Mouse (Mus musculus) myocyte (in vitro differentiated cells): ENCODE data around the gene Olfr802. TPM values are rescaled to one million over a fixed set of nuclear protein-coding genes. Genes with fewer than 3 reads are reported as not detected.

Experiments used
- H3K27me3 ChIP-seq: one replicate; pipeline ENCODE4 v1.6.1; 2011; ENCODE audit not compliant: control insufficient read depth, insufficient read depth, insufficient read length
- H3K36me3 ChIP-seq: one replicate; pipeline ENCODE4 v1.6.1; 2011; ENCODE audit not compliant: control insufficient read depth, insufficient read depth
- H3K4me2 ChIP-seq: one replicate; pipeline ENCODE4 v1.6.1; 2011; ENCODE audit warnings: low read depth, control low read depth
- H3K4me3 ChIP-seq: one replicate; pipeline ENCODE4 v1.5.1; 2011; ENCODE audit warnings: mild to moderate bottlenecking, control low read depth, moderate library complexity
- H3K79me2 ChIP-seq: one replicate; pipeline ENCODE4 v1.6.1; 2011; ENCODE audit not compliant: control insufficient read depth, insufficient read depth
- H3ac ChIP-seq: one replicate; pipeline ENCODE4 v1.6.1; 2011; ENCODE audit not compliant: control insufficient read depth, insufficient read length
- CEBPB ChIP-seq: IDR thresholded peaks from 2 replicates; pipeline ENCODE4 v1.6.1; 2011; ENCODE audit warnings: mild to moderate bottlenecking, moderate library complexity; ENCODE audit not compliant: poor library complexity, insufficient read depth, severe bottlenecking
- E2F4 ChIP-seq: IDR thresholded peaks from one replicate; pipeline ENCODE4 v1.6.1; 2011; ENCODE audit warnings: mild to moderate bottlenecking, control low read depth, moderate library complexity; ENCODE audit not compliant: insufficient read depth
- MAX ChIP-seq: IDR thresholded peaks from one replicate; pipeline ENCODE4 v1.6.1; 2011; ENCODE audit warnings: low read depth, mild to moderate bottlenecking, control low read depth
- MYOD1 ChIP-seq, 3 experiments: IDR thresholded peaks; one replicate each; pipeline ENCODE4 v1.6.1; 2011; ENCODE audit warnings: control low read depth in 2 of 3, low read depth in 2 of 3, mild to moderate bottlenecking in 2 of 3, moderate library complexity in 1 of 3; ENCODE audit not compliant: insufficient read length in 2 of 3, control insufficient read depth in 1 of 3
- MYOG ChIP-seq, 3 experiments: IDR thresholded peaks; one replicate each; pipeline ENCODE4 v1.6.1; 2011; ENCODE audit warnings: control low read depth in 2 of 3, low read depth in 2 of 3, mild to moderate bottlenecking in 2 of 3; ENCODE audit not compliant: insufficient read length in 2 of 3, control insufficient read depth in 1 of 3, insufficient read depth in 1 of 3
- POLR2A ChIP-seq: IDR thresholded peaks from one replicate; pipeline ENCODE4 v1.6.1; 2011; ENCODE audit warnings: low read depth, mild to moderate bottlenecking, control low read depth, moderate library complexity; ENCODE audit not compliant: insufficient read length
- POLR2AphosphoS2 ChIP-seq: IDR thresholded peaks from one replicate; pipeline ENCODE4 v1.6.1; 2011; ENCODE audit warnings: low read depth, control low read depth; ENCODE audit not compliant: insufficient read length
- REST ChIP-seq: IDR thresholded peaks from one replicate; pipeline ENCODE4 v1.6.1; 2011; ENCODE audit warnings: mild to moderate bottlenecking, control low read depth, moderate library complexity; ENCODE audit not compliant: insufficient read depth, insufficient read length
- SRF ChIP-seq: IDR thresholded peaks from one replicate; pipeline ENCODE4 v1.6.1; 2011; ENCODE audit warnings: low read depth; ENCODE audit not compliant: control insufficient read depth, insufficient read length
- TCF12 ChIP-seq: IDR thresholded peaks from one replicate; pipeline ENCODE4 v1.6.1; 2011; ENCODE audit warnings: mild to moderate bottlenecking, control low read depth; ENCODE audit not compliant: poor library complexity, insufficient read depth, severe bottlenecking
- TCF3 ChIP-seq: IDR thresholded peaks from one replicate; pipeline ENCODE4 v1.6.1; 2011; ENCODE audit warnings: low read depth, control low read depth; ENCODE audit not compliant: insufficient read length
- USF1 ChIP-seq: IDR thresholded peaks from one replicate; pipeline ENCODE4 v1.6.1; 2011; ENCODE audit warnings: low read depth, mild to moderate bottlenecking, control low read depth, moderate library complexity
- polyA plus RNA-seq: library from polyadenylated mRNA; unstranded; fragments of >200 nt; fragmentation: generic; extraction: Trizol; gene quantifications from one replicate; pipeline ENCODE4 v1.2.1, GENCODE M21; 2012; ENCODE audit warnings: missing spikeins

Olfr802 gene
- not detected for polyA plus RNA-seq

DNA sequence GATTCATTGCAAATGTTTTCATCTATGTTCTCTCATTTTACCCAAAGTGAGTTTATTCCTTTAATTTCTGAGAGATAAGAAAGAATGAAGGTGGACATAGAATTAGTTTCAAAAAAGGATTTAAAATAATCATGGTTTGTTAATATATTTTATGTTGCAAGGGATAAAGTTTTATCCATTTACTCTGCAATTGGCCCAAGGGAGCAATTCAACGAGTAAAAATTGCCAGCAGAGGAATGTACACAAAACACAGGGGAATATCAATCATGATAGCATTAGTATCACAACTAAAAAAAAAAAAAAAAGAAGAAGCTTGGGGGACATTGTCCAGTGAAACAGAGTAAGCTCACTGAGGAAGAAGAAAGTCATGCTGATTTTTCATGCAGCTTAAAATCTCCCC, at the start of gene Olfr802:
Gene Olfr802 (minus strand): TSS at position 101 of the 400 bp plus-strand sequence.
- Histone ChIP-seq H3K79me2 (no peaks in the 10 kb centered on the region), H3K27me3 (no peaks in the 10 kb centered on the region), H3K4me3 (no peak within 1 kb of the TSS), H3K4me2 (no peak within 1 kb of the TSS), H3ac (no peak within 1 kb of the TSS), H3K36me3 (no peaks in the 10 kb centered on the region)
- TF ChIP-seq SRF (no peak), MYOD1 (IDR thresholded peaks at IDR 0.05; ENCODE audit: control insufficient read depth in 1 of 3, insufficient read length in 2 of 3, low read depth in 2 of 3) (no peak), MYOG (IDR thresholded peaks at IDR 0.05; ENCODE audit: control insufficient read depth in 1 of 3, insufficient read depth in 1 of 3, insufficient read length in 2 of 3, low read depth in 2 of 3) (no peak), USF1 (no peak), TCF12 (no peak), MAX (no peak), E2F4 (no peak), TCF3 (no peak), CEBPB (no peak), POLR2AphosphoS2 (no peak), POLR2A (no peak), REST (no peak)

DNA sequence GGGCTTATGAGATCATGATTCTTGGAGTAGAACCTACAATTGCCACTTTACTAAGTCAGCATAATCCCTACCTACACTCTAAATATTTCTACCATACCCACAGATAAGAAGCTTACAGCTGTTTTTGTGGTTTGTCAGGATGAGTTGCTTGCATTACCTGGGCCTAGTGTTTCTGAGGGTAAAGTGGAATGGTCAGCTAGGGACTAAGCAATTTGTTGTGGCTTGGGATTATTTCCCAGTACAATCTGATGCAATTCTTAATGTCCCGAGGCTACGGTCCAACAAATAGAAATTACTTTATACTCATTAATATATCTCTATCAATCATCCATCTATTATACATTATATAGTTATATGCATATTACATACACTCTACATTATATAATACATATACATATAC, 41.3 kb upstream of the Olfr802 start, which contains the start of gene Olfr805:
Gene Olfr805 (minus strand): TSS at position 101 of the 400 bp plus-strand sequence.
- TF ChIP-seq MAX (no peak), CEBPB (no peak), E2F4 (no peak), TCF3 (no peak), USF1 (no peak), MYOG (IDR thresholded peaks at IDR 0.05; ENCODE audit: control insufficient read depth in 1 of 3, insufficient read depth in 1 of 3, insufficient read length in 2 of 3, low read depth in 2 of 3) (no peak), POLR2A (no peak), TCF12 (no peak), POLR2AphosphoS2 (no peak), REST (no peak), MYOD1 (IDR thresholded peaks at IDR 0.05; ENCODE audit: control insufficient read depth in 1 of 3, insufficient read length in 2 of 3, low read depth in 2 of 3) (no peak), SRF (no peak)
- Histone ChIP-seq H3K79me2 (no peaks in the 10 kb centered on the region), H3K27me3 (no peaks in the 10 kb centered on the region), H3K4me3 (no peak within 1 kb of the TSS), H3K4me2 (no peak within 1 kb of the TSS), H3K36me3 (no peaks in the 10 kb centered on the region), H3ac (no peak within 1 kb of the TSS)

DNA sequence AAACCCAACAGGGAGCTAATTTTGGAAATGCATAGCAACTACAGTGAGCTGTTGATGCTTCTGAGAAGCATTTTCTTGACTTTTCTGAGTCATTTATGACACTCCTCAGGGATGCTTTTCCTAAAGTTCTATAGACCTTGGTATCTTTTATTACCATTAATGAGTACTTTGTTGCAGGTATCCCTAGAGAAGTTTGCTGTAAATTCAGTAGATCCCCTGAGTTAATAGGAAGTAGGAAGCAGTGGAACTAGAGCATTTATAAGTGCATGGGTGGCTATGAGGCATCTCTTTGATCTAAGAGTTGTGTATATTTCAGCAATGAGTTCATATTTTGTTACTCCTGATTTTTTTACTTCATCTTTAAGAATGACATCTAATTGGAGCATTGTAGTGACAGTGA, 14.9 kb upstream of the Olfr802 start, which contains the start of gene Olfr804:
Gene Olfr804 (plus strand): TSS at position 301 of the 400 bp plus-strand sequence.
- H3K4me3 ChIP-seq = no peak within 1 kb of the TSS
- no peaks in the 10 kb centered on the region for H3K79me2 ChIP-seq
- no peak within 1 kb of the TSS for H3ac ChIP-seq
- H3K27me3 ChIP-seq = no peaks in the 10 kb centered on the region
- TF ChIP-seq E2F4 (no peak), MYOG (IDR thresholded peaks at IDR 0.05; ENCODE audit: control insufficient read depth in 1 of 3, insufficient read depth in 1 of 3, insufficient read length in 2 of 3, low read depth in 2 of 3) (no peak), POLR2A (no peak), TCF3 (no peak), SRF (no peak), CEBPB (no peak)
- no peaks in the 10 kb centered on the region for H3K36me3 ChIP-seq
- H3K4me2 ChIP-seq = no peak within 1 kb of the TSS

DNA sequence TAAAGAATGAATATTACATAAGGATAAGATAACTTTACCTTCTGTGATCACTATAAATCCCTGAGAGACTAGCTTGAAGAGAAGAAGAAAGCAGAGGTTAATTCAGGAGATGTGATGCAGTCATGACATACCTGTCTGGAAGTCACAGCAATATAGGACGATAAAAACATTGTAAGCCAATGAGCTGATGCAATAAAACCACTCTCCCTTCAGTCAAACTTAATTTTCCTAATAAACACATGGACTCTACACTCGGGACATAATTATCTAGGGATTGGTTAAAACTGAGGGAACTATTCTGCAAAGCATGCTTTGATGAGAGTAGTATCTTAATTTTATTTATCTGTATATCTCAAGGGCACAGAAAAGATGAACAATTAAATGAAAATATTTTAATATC, 6.2 kb upstream of the Olfr802 start, which contains the start of gene Olfr803:
Gene Olfr803 (minus strand): TSS at position 101 of the 400 bp plus-strand sequence.
- H3K36me3 ChIP-seq = no peaks in the 10 kb centered on the region
- TF ChIP-seq POLR2AphosphoS2 = no peak
- no peak for TF ChIP-seq MYOD1 (IDR thresholded peaks at IDR 0.05; ENCODE audit: control insufficient read depth in 1 of 3, insufficient read length in 2 of 3, low read depth in 2 of 3)
- no peak for TF ChIP-seq E2F4
- TF ChIP-seq TCF12 = no peak
- H3K27me3 ChIP-seq = no peaks in the 10 kb centered on the region
- no peak within 1 kb of the TSS for H3K4me3 ChIP-seq
- H3K4me2 ChIP-seq = no peak within 1 kb of the TSS
- H3ac ChIP-seq = no peak within 1 kb of the TSS
- no peaks in the 10 kb centered on the region for H3K79me2 ChIP-seq

DNA sequence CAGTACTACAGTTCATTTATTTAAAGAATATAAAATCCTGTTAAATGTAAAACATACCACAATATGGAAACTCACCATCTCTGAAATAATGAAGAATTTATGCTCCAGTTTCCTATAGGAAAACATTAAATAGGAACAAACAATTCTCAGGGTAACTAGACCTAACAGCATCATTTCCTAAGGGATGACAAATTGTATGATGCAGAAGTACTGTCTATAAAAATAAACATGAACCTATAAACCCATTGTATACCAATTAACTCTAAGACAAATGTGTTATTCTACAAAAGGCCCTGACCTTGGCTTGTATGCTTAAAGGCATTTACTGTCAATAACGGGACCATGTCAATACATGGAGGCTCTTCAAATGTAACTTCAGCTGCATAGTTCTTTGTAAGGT, 14.2 kb downstream of the Olfr802 start, which contains the start of gene Olfr801:
Gene Olfr801 (minus strand): TSS at position 101 of the 400 bp plus-strand sequence.
- no peak for TF ChIP-seq TCF12
- Histone ChIP-seq H3K36me3 (no peaks in the 10 kb centered on the region), H3K4me3 (no peak within 1 kb of the TSS), H3ac (no peak within 1 kb of the TSS), H3K4me2 (no peak within 1 kb of the TSS), H3K79me2 (no peaks in the 10 kb centered on the region), H3K27me3 (no peaks in the 10 kb centered on the region)
